23 mouse cellular contexts compared by ENCODE assay signal in genomic region chr6:71390496-71390895, GRCm38 (mm10). TPM values are rescaled to one million over a fixed set of nuclear protein-coding genes. Genes with fewer than 3 reads are reported as not detected.
DNase-seq lines count a peak whose midpoint lies in the region; ATAC-seq and TF ChIP-seq lines count a peak whose summit lies in the region.
"Had no signal": no experiment of that assay in that cellular context is flagged by ENCODE, and none has a peak within 500 bp of the region (broad histone marks: within the 10 kb centered on the region; RNA-seq: fewer than 3 reads in every experiment).

No protein-coding gene starts in this region.

- WGBS in kidney, adult 2 months: 83% methylated on average over 2 of the region's 2 CpGs
- 92% methylated on average over 2 of the region's 2 CpGs for WGBS in kidney, embryonic 16.5 days

- no peaks in the 10 kb centered on the region for H3K9me3 ChIP-seq in kidney, embryonic 16.5 days (ENCODE audit: low read length)
- H3K9me3 ChIP-seq: forebrain, embryonic 12.5 days; kidney, embryonic 15.5 days had no signal

- H3K27ac ChIP-seq in kidney, adult 2 months (ENCODE audit: insufficient read depth, low read depth, low read length): no peak overlapping the region
- no peak overlapping the region for H3K27ac ChIP-seq in kidney, embryonic 16.5 days (ENCODE audit: low read length)
- H3K27ac ChIP-seq: forebrain, embryonic 12.5 days; kidney, embryonic 15.5 days; layer of hippocampus, adult 2 months had no signal

- ATAC-seq in kidney, embryonic 16.5 days (ENCODE audit: low FRiP score, low TSS enrichment): no peak
- ATAC-seq: midbrain, embryonic 16.5 days had no signal

- peak; percentile 29 for DNase-seq in kidney, adult 2 months
- DNase-seq in thymus, postnatal 0 days (ENCODE audit: low spot score): peak; percentile 19
- DNase-seq in thymus, postnatal 25 days: no peak
- DNase-seq in cerebellum, adult 9-10 months: peak; percentile 94
- DNase-seq in embryo, embryonic 10.5 days (ENCODE audit: low spot score): no peak
- no peak for DNase-seq in right cerebral cortex, postnatal 10 days (ENCODE audit: low spot score in 2 of 2)
- DNase-seq: heart, adult 18-20 months; heart, postnatal 36 days; liver; lung, embryonic 14.5 days; lung, postnatal 36 days; retina, postnatal 1 day; right cerebral cortex, postnatal 4 days; thymus, adult 2 months had no signal

- H3K9ac ChIP-seq in kidney, embryonic 16.5 days (replicated peaks; ENCODE audit: low read length): no peak overlapping the region
- H3K9ac ChIP-seq: forebrain, embryonic 12.5 days; kidney, embryonic 15.5 days; lung, embryonic 14.5 days had no signal

- peaks cover 2% of the 10 kb centered on the region for H3K36me3 ChIP-seq in kidney, adult 2 months (ENCODE audit: control insufficient read depth, insufficient read depth, low read length)
- peaks cover 34% of the 10 kb centered on the region for H3K36me3 ChIP-seq in kidney, embryonic 16.5 days (ENCODE audit: insufficient read depth, low read length)

- H3K27me3 ChIP-seq in kidney, adult 2 months (replicated peaks; ENCODE audit: control insufficient read depth, insufficient read depth, low read length): no peaks in the 10 kb centered on the region
- no peaks in the 10 kb centered on the region for H3K27me3 ChIP-seq in kidney, embryonic 16.5 days (ENCODE audit: insufficient read depth, low read length)
- H3K27me3 ChIP-seq: forebrain, embryonic 12.5 days; kidney, embryonic 15.5 days had no signal

- no peak overlapping the region for H3K4me2 ChIP-seq in kidney, embryonic 16.5 days (replicated peaks; ENCODE audit: low read depth, low read length)
- H3K4me2 ChIP-seq: forebrain, embryonic 12.5 days; kidney, embryonic 15.5 days; lung, embryonic 14.5 days had no signal

- TF ChIP-seq CTCF in kidney, adult 2 months (conservative IDR thresholded peaks at IDR 0.05; ENCODE audit: insufficient read depth, insufficient read length, low read depth, low read length): no peak

- no peaks in the 10 kb centered on the region for H3K4me1 ChIP-seq in kidney, adult 2 months (ENCODE audit: control insufficient read depth, insufficient read depth, low read length)
- H3K4me1 ChIP-seq in kidney, embryonic 16.5 days (ENCODE audit: insufficient read depth, low read length): no peaks in the 10 kb centered on the region
- H3K4me1 ChIP-seq: forebrain, embryonic 12.5 days; kidney, embryonic 15.5 days had no signal

- H3K4me3 ChIP-seq in kidney, adult 2 months (ENCODE audit: insufficient read depth, low read depth, low read length): no peak overlapping the region
- no peak overlapping the region for H3K4me3 ChIP-seq in kidney, embryonic 16.5 days (ENCODE audit: low read length)
- H3K4me3 ChIP-seq: forebrain, embryonic 12.5 days; kidney, embryonic 15.5 days; layer of hippocampus, adult 2 months had no signal

- TF ChIP-seq POLR2A in kidney, adult 2 months (IDR thresholded peaks at IDR 0.05; ENCODE audit: low read depth, low read length): no peak

RNA-seq across cellular contexts. Expression of gene Cd8a, which starts 17.3 kb away (rescaled TPM):
- 1.3 and 4.7 TPM in 2 replicates for polyA plus RNA-seq in kidney, adult 2 months (2012; rRNA removed)
- polyA plus RNA-seq in kidney, embryonic 16.5 days (2015; fragmentation: Nextera tagmentation; extraction: Ambion mirVana): 0.09 TPM in 2 replicates
- polyA plus RNA-seq in thymus, postnatal 0 days (2015; fragmentation: Nextera tagmentation; extraction: Ambion mirVana): 664 and 665 TPM in 2 replicates
- polyA plus RNA-seq: C2C12; embryonic facial prominence, embryonic 11.5 days; forebrain, embryonic 12.5 days; heart, embryonic 14.5 days; lung, embryonic 14.5 days; midbrain, embryonic 16.5 days; stomach, embryonic 16.5 days had no signal

RNA-seq across cellular contexts. Expression of gene Rmnd5a, which starts 49.9 kb away (rescaled TPM):
- 33.6 and 40.3 TPM in 2 replicates for polyA plus RNA-seq in kidney, adult 2 months (2012; rRNA removed)
- 11.4 and 12.3 TPM in 2 replicates for polyA plus RNA-seq in kidney, embryonic 16.5 days (2015; fragmentation: Nextera tagmentation; extraction: Ambion mirVana)
- polyA plus RNA-seq in thymus, postnatal 0 days (2015; fragmentation: Nextera tagmentation; extraction: Ambion mirVana): 311 and 342 TPM in 2 replicates

Comparison
In these comparisons a context has a peak if more than half of its experiments do, and no peak if none do; other contexts are left out.
1. DNase-seq: peak in kidney, adult 2 months (single experiment), thymus, postnatal 0 days (single experiment) and cerebellum, adult 9-10 months (single experiment); none in thymus, postnatal 25 days (single experiment), embryo, embryonic 10.5 days (single experiment) and right cerebral cortex, postnatal 10 days (0 of 2).
2. RNA of gene Cd8a, which starts 17.3 kb away (polyA plus RNA-seq): 664 to 665 TPM in thymus, postnatal 0 days; 1.3 to 4.7 TPM in kidney, adult 2 months and 0.09 TPM in kidney, embryonic 16.5 days; every median in the first group is over 100 times any median in the second.